Mouse (Mus musculus) testis, adult 10 weeks (tissue): Measurements from ENCODE around the gene Fer1l5. TPM values are rescaled to one million over a fixed set of nuclear protein-coding genes. Genes with fewer than 3 reads are reported as not detected.

Experiments used
- polyA plus RNA-seq: library from polyadenylated mRNA; stranded (reverse); fragments of 350-450 nt; fragmentation: Illumina TruSeq; extraction: RNeasy Lipid Tissue Mini Kit (QIAGEN cat#74804); gene quantifications from one replicate; pipeline ENCODE4 v1.2.3, GENCODE M21; 2014; ENCODE audit warnings: low read depth, low replicate concordance

Fer1l5 gene
- polyA plus RNA-seq: 30.1 TPM

DNA sequence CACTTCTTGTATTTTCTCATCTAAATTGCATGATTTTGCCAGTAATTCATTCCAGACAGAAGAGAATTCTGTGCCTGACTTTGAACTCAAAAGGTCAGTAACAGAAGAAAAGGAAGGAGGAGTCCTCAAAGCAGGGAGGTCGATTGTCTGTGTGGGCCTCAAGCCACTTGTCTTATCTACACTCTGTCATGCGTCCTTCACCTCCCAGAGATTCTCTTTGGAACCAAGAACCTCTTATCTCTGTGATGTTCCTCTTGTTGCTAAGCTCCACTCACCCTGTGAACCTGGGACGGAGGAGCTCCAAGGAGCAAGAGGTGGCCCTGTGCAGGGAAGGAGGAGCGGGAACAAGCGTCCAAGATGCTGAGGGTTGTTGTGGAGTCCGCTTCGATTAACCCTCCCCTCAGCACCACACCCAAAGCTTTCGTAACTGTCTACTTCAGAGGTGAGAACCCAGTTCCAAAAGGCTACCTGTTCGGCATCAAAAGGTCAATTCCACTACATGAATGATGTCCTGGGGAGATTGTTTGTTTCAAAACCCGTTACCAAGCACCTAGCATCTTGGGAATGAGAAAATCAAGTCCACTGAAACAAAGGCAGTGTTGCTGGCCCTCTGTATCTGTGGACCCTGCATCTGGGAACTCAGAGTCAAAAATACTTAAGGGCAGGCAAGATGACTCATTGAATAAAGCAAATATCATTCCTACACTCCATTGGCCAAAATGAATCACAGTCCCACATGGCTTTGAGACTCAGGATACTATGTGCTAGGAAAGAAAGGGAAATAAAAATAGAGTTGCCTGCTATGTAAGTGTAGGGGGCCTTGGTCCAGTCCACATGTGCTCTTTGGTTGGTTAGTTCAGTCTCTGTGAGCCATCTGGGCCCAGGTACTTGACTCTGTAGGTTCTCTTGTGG is at the start of gene Fer1l5:
Fer1l5 (plus strand) TSS at position 358 of the 912 bp plus-strand sequence.

DNA sequence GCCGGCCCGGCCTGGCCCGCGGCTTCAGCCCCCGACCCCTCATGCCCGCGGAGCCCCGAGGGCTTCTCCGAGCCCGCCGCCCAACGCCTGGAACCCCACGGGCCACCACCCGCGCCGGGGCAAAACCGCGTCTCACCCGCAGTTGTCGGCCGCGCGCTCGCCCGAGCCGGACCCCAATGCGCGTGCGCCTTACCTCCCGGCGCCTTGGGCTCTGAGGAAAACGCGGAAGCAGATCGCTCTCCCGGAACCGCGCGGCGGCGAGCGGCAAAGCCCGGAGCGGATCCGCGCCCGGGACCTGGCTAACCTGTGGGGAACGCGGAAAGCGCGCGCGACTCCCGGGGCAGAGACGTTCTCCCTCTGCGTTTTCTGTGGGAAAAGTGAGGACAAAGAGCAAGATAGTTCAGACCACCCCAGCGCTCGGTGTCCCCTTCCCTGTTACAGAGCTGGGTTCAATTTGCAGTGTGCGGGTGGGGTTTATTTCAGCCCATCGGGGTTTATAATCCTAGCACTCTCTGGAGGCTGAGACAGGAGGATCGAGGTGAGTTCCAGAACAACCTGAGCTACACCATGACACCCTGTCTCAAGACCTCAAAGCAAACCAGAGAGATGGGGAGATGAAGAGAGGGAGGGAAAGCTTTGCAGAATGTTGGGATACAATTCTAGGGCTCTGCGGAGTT is 3.0 kb upstream of the Fer1l5 start, which contains the start of gene Kansl3:
Kansl3 (minus strand) TSS at position 213 of the 677 bp plus-strand sequence.

DNA sequence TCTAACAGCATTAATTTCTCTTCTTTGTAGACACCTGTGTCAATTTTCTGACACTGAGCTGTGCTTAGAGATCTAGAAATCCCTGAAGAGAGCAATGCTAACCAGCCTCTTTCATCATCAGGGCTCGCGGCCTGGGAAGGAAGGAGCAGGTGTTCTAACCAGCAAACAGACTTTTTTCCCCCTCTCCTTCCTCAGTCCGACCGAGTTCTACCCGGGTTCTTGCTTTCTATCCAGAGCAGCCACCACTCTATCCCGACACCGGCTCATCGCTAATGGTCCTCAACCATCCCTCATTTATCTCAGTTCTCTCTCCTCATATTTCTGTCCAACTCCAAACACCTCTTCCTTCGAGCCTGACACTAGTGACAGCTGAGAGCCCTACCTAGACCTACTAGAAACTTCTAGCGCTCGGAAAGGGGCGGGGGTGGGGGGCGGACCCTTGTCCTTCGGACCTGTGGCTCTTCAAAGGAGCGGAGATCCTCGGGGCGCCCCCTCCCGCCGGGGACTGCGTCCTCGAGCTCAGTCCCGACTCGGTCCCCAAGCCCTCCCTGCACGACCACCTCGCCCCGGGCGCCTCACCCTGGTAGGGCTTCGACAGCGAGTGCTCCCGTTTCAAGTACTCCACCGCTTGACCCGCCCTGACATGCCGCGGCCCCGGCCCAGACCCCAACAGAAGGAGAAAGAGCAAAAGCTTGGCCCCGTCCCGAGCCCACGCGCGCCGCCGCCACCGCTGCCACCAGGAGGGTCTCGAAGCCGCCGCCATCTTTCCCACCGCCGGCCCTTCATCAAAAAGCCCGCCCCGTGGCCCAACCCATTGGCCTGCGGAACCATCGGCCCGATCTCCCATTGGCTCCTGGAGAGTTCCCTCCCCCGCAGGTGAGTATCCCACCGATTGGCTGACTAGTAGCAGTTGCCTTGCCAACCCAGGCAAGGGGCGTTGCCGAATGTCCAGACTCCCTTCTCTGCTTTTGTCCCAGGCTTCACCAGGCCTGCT is 72.7 kb downstream of the Fer1l5 start, which contains the start of gene Lman2l:
Lman2l (minus strand) TSS at position 801 of the 994 bp plus-strand sequence.

GRCm38 (mm10) chr1:36471181-36472105 is 99.4 kb downstream of the Fer1l5 start, which contains the start of gene Cnnm4:
Cnnm4 (plus strand) TSS chr1:36471620.

Other genes starting within 250 kb of the Fer1l5 start
- 24.1 TPM for gene Uggt1, start 127.6 kb upstream of the Fer1l5 start, polyA plus RNA-seq
- gene Neurl3, start 97.6 kb upstream of the Fer1l5 start, polyA plus RNA-seq: 0.25 TPM
- 0.21 TPM for gene Arid5a, start 64.6 kb upstream of the Fer1l5 start, polyA plus RNA-seq
- gene Kansl3, start 3.1 kb upstream of the Fer1l5 start, polyA plus RNA-seq: 32.8 TPM
- gene Lman2l, start 73.0 kb downstream of the Fer1l5 start, polyA plus RNA-seq: 7.0 TPM
- gene Cnnm4, start 99.3 kb downstream of the Fer1l5 start, polyA plus RNA-seq: 6.3 TPM
- gene Cnnm3, start 139.6 kb downstream of the Fer1l5 start, polyA plus RNA-seq: 2.0 TPM
- gene Ankrd23, start 164.6 kb downstream of the Fer1l5 start, polyA plus RNA-seq: 2.9 TPM
- gene Gm42417, start 167.1 kb downstream of the Fer1l5 start, polyA plus RNA-seq: 0.29 TPM
- gene Ankrd39, start 175.2 kb downstream of the Fer1l5 start, polyA plus RNA-seq: 2.6 TPM
- 0.67 TPM for gene Sema4c, start 186.1 kb downstream of the Fer1l5 start, polyA plus RNA-seq